Mouse (Mus musculus): Measurements from ENCODE around the gene Plekha7.

DNA sequence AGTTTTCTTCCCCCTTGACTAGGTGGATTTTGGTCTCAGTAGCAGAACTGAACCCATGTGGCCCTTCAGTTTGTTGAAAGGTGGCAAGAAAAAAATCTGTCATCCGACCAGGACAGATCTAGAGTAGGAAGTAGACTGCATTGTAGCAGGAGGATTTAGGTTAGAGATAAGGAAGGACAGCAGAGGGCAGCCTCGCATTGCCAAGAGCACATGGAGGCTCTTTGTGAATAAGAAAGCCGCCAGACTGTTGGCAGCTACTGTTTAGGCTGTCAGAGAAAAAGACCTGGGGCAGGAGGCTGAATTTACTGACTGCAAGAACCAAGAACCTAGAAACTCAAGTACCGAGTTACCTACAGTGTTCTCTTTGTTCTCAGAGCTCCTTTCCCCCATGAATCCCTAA, 176.8 kb downstream of the Plekha7 start:
- TF ChIP-seq POLR2A (IDR thresholded peaks at IDR 0.05; ENCODE audit: borderline replicate concordance, control insufficient read depth, low read depth, low read length) (no peak), CTCF (IDR thresholded peaks at IDR 0.05; ENCODE audit: control insufficient read depth, insufficient read depth, low read length) (no peak)

Measured in bone marrow, adult 2 months (tissue).